Mouse (Mus musculus) stomach, embryonic 16.5 days (tissue): ENCODE results near the gene Col13a1. TPM values are rescaled to one million over a fixed set of nuclear protein-coding genes. Genes with fewer than 3 reads are reported as not detected.
A peak's percentile ranks its signal among the peaks of the same experiment; 100 is the strongest.

Source experiments
- ATAC-seq: fragments of 200-750 bp; cut with Nextera tagmentation; 2 replicates; pipeline ENCODE4 v1.8.0; 2017; ENCODE audit warnings: moderate number of reproducible peaks, moderate TSS enrichment; ENCODE audit not compliant: insufficient read depth, low FRiP score
- H3K27ac ChIP-seq: fragments of 300-500 bp; sonication (generic); 2 replicates; pipeline ENCODE4 v1.5.1; 2014; ENCODE audit warnings: low read length
- H3K27me3 ChIP-seq: fragments of 300-500 bp; sonication (generic); 2 replicates; pipeline ENCODE4 v1.6.1; 2014; ENCODE audit warnings: low read length, control low read depth, mixed read lengths; ENCODE audit not compliant: control insufficient read depth, insufficient read depth
- H3K36me3 ChIP-seq: fragments of 300-500 bp; sonication (generic); 2 replicates; pipeline ENCODE4 v1.6.1; 2014; ENCODE audit warnings: low read length; ENCODE audit not compliant: control insufficient read depth, insufficient read depth
- H3K4me1 ChIP-seq: fragments of 300-500 bp; sonication (generic); 2 replicates; pipeline ENCODE4 v1.6.1; 2014; ENCODE audit warnings: low read length, control low read depth, mixed read lengths; ENCODE audit not compliant: control insufficient read depth, insufficient read depth
- H3K4me2 ChIP-seq: fragments of 300-500 bp; sonication (generic); 2 replicates; pipeline ENCODE4 v1.6.1; 2014; ENCODE audit warnings: low read depth, low read length, mixed read lengths
- H3K4me3 ChIP-seq: fragments of 300-500 bp; sonication (generic); replicated peaks from 2 replicates; pipeline ENCODE4 v1.5.1; 2014; ENCODE audit warnings: mild to moderate bottlenecking, low read length
- H3K9ac ChIP-seq: fragments of 300-500 bp; sonication (generic); 2 replicates; pipeline ENCODE4 v1.6.1; 2014; ENCODE audit warnings: low read length
- H3K9me3 ChIP-seq: fragments of 300-500 bp; sonication (generic); replicated peaks from 2 replicates; pipeline ENCODE4 v1.6.1; 2016; ENCODE audit warnings: low read length, control low read depth; ENCODE audit not compliant: control insufficient read depth
- WGBS: fragments of 180-500 bp; shearing (Covaris S2); extraction: QIAGEN DNeasy Blood & Tissue Kit; methylation state at CpG from one replicate; pipeline ENCODE4 v1.1.7; 2014; 5-methylcytosine and 5-hydroxymethylcytosine counted together
- polyA plus RNA-seq: library from polyadenylated mRNA; unstranded; fragments of >200 nt; fragmentation: Nextera tagmentation; extraction: Ambion mirVana; gene quantifications from 2 replicates; pipeline ENCODE4 v1.2.1, GENCODE M21; 2015

Col13a1 gene
- polyA plus RNA-seq, 1 experiment from 2014 or later = 4.0 TPM

GRCm38 (mm10) chr10:61976987-61977386, 1.9 kb downstream of the Col13a1 start:
- WGBS = 17% methylated on average over 6 of the region's 6 CpGs
- ATAC-seq = no peak

GRCm38 (mm10) chr10:61974581-61974980, 4.3 kb downstream of the Col13a1 start:
- Histone ChIP-seq H3K4me1 (peaks cover 10% of the 10 kb centered on the region; the same call in 1 of the 2 replicates), H3K4me2 (no peak overlapping the region), H3K4me3 (no peak overlapping the region), H3K27me3 (peaks cover 34% of the 10 kb centered on the region), H3K9me3 (no peaks in the 10 kb centered on the region), H3K36me3 (no peaks in the 10 kb centered on the region), H3K9ac (no peak overlapping the region), H3K27ac (no peak overlapping the region)
- no peak for ATAC-seq
- 73% methylated on average over 2 of the region's 2 CpGs for WGBS

More at GRCm38 (mm10) chr10:61976987-61977386, 1.9 kb downstream of the Col13a1 start:
- peak overlapping the region; percentile 87 for H3K4me2 ChIP-seq
- H3K27ac ChIP-seq = no peak overlapping the region
- no peak overlapping the region for H3K9ac ChIP-seq
- peaks cover 4% of the 10 kb centered on the region; the same call in 1 of the 2 replicates for H3K9me3 ChIP-seq
- peak overlapping the region; percentile 55 for H3K4me3 ChIP-seq
- H3K4me1 ChIP-seq = peaks cover 13% of the 10 kb centered on the region; the same call in 1 of the 2 replicates
- no peaks in the 10 kb centered on the region for H3K36me3 ChIP-seq
- peaks cover 38% of the 10 kb centered on the region for H3K27me3 ChIP-seq

GRCm38 (mm10) chr10:61972041-61972440, 6.9 kb downstream of the Col13a1 start:
- H3K27ac ChIP-seq = no peak overlapping the region
- no peaks in the 10 kb centered on the region for H3K9me3 ChIP-seq
- H3K4me1 ChIP-seq = no peaks in the 10 kb centered on the region
- H3K4me2 ChIP-seq = no peak overlapping the region
- H3K27me3 ChIP-seq = peaks cover 8% of the 10 kb centered on the region
- ATAC-seq = no peak
- no peak overlapping the region for H3K9ac ChIP-seq
- no peaks in the 10 kb centered on the region for H3K36me3 ChIP-seq
- H3K4me3 ChIP-seq = no peak overlapping the region
- 18% methylated on average over 4 of the region's 4 CpGs for WGBS

- 71% methylated on average over 7 of the region's 7 CpGs for WGBS
- Histone ChIP-seq H3K36me3 (no peaks in the 10 kb centered on the region), H3K4me2 (no peak overlapping the region), H3K27me3 (0 out of 2 replicates have a peak, but pooled peaks cover 2% of the 10 kb centered on the region), H3K27ac (no peak overlapping the region), H3K4me3 (no peak overlapping the region), H3K9me3 (no peaks in the 10 kb centered on the region), H3K9ac (no peak overlapping the region), H3K4me1 (0 out of 2 replicates have a peak, but pooled peaks cover 7% of the 10 kb centered on the region)
- no peak for ATAC-seq
Observed at GRCm38 (mm10) chr10:61968003-61968553, 10.8 kb downstream of the Col13a1 start.

- WGBS = 57% methylated on average over 3 of the region's 3 CpGs
- Histone ChIP-seq H3K9ac (no peak overlapping the region), H3K9me3 (no peaks in the 10 kb centered on the region), H3K4me2 (no peak overlapping the region), H3K27ac (no peak overlapping the region), H3K27me3 (0 out of 2 replicates have a peak, but pooled peaks cover 2% of the 10 kb centered on the region), H3K4me3 (no peak overlapping the region), H3K4me1 (0 out of 2 replicates have a peak, but pooled peaks cover 7% of the 10 kb centered on the region), H3K36me3 (no peaks in the 10 kb centered on the region)
- no peak for ATAC-seq
Observed at GRCm38 (mm10) chr10:61967207-61967606, 11.7 kb downstream of the Col13a1 start.

- Histone ChIP-seq H3K27me3 (no peaks in the 10 kb centered on the region), H3K9ac (no peak overlapping the region), H3K36me3 (no peaks in the 10 kb centered on the region), H3K4me1 (0 out of 2 replicates have a peak, but pooled peaks cover 7% of the 10 kb centered on the region), H3K4me3 (no peak overlapping the region), H3K9me3 (no peaks in the 10 kb centered on the region), H3K4me2 (no peak overlapping the region), H3K27ac (no peak overlapping the region)
- no peak for ATAC-seq
- WGBS = 21% methylated on average over 7 of the region's 7 CpGs
Observed at GRCm38 (mm10) chr10:61965386-61965841, 13.5 kb downstream of the Col13a1 start.

- no peaks in the 10 kb centered on the region for H3K27me3 ChIP-seq
- WGBS = 71% methylated on average over 6 of the region's 6 CpGs
- no peak overlapping the region for H3K4me2 ChIP-seq
- H3K27ac ChIP-seq = no peak overlapping the region
- H3K9ac ChIP-seq = no peak overlapping the region
- H3K36me3 ChIP-seq = no peaks in the 10 kb centered on the region
- H3K9me3 ChIP-seq = no peaks in the 10 kb centered on the region
- no peak overlapping the region for H3K4me3 ChIP-seq
- ATAC-seq = 0 out of 2 replicates have a peak, but pooled peaks have one; percentile 17
- H3K4me1 ChIP-seq = no peaks in the 10 kb centered on the region
Observed at GRCm38 (mm10) chr10:61956718-61957117, 22.2 kb downstream of the Col13a1 start.

GRCm38 (mm10) chr10:61953916-61954315, 25.0 kb downstream of the Col13a1 start:
- H3K4me1 ChIP-seq = no peaks in the 10 kb centered on the region
- H3K27me3 ChIP-seq = no peaks in the 10 kb centered on the region
- no peaks in the 10 kb centered on the region for H3K36me3 ChIP-seq
- no peaks in the 10 kb centered on the region for H3K9me3 ChIP-seq
- no peak for ATAC-seq
- no peak overlapping the region for H3K4me3 ChIP-seq
- H3K27ac ChIP-seq = no peak overlapping the region
- no peak overlapping the region for H3K4me2 ChIP-seq
- 77% methylated on average over 5 of the region's 5 CpGs for WGBS
- H3K9ac ChIP-seq = no peak overlapping the region

- Histone ChIP-seq H3K9ac (no peak overlapping the region), H3K4me2 (no peak overlapping the region), H3K27ac (no peak overlapping the region), H3K4me3 (no peak overlapping the region), H3K4me1 (no peaks in the 10 kb centered on the region), H3K36me3 (no peaks in the 10 kb centered on the region), H3K27me3 (no peaks in the 10 kb centered on the region), H3K9me3 (no peaks in the 10 kb centered on the region)
- WGBS = 46% methylated on average over 6 of the region's 6 CpGs
- peak; percentile 74 for ATAC-seq
Observed at GRCm38 (mm10) chr10:61949542-61949941, 29.4 kb downstream of the Col13a1 start.
